In genomic region chr17:73875268-73875667, GRCm38 (mm10) we compare ENCODE assay signal across 14 mouse cellular contexts.
"Had no signal": no experiment of that assay in that cellular context is flagged by ENCODE, and none has a peak within 500 bp of the region (broad histone marks: within the 10 kb centered on the region; RNA-seq: fewer than 3 reads in every experiment).

No protein-coding gene starts in this region.

- H3K4me3 ChIP-seq: layer of hippocampus, adult 2 months; limb, embryonic 10.5 days; liver, embryonic 12.5 days; lung, embryonic 15.5 days; midbrain, embryonic 10.5 days; myocyte; neural tube, embryonic 12.5 days had no signal

- H3K27ac ChIP-seq: layer of hippocampus, adult 2 months; limb, embryonic 10.5 days; liver, embryonic 12.5 days; lung, embryonic 15.5 days; macrophage; midbrain, embryonic 10.5 days; neural tube, embryonic 12.5 days had no signal

- DNase-seq: kidney, postnatal 10 days; kidney, postnatal 4 days; lung, postnatal 14 days; midbrain, embryonic 14.5 days; retina, postnatal 1 day; thymus, postnatal 36 days had no signal

- ATAC-seq: liver, embryonic 12.5 days had no signal
